Mouse (Mus musculus) spleen, adult 2 months (tissue): ENCODE measurements around the gene Arhgap1. TPM values are rescaled to one million over a fixed set of nuclear protein-coding genes. Genes with fewer than 3 reads are reported as not detected.

Experiments
- DNase-seq, 2 experiments: peaks; one replicate each; pipeline versions ENCODE4 v3.0.0 to v3.0.0-alpha.2; 2012 to 2021; ENCODE audit warnings: low spot score in 2 of 2, low read depth in 1 of 2
- H3K27ac ChIP-seq: fragments of 200-500 bp; 2 replicates; pipeline ENCODE4 v1.5.1; 2012; ENCODE audit warnings: low read length, inconsistent platforms; ENCODE audit not compliant: insufficient read depth
- H3K27me3 ChIP-seq: fragments of 200-500 bp; 2 replicates; pipeline ENCODE4 v1.6.1; 2012; ENCODE audit warnings: mild to moderate bottlenecking, moderate library complexity, low read length, inconsistent platforms; ENCODE audit not compliant: control insufficient read depth, insufficient read depth
- H3K36me3 ChIP-seq: fragments of 200-500 bp; 2 replicates; pipeline ENCODE4 v1.6.1; 2012; ENCODE audit warnings: mild to moderate bottlenecking, low read length, inconsistent platforms; ENCODE audit not compliant: control insufficient read depth, insufficient read depth
- H3K4me1 ChIP-seq: fragments of 200-500 bp; 2 replicates; pipeline ENCODE4 v1.6.1; 2011; ENCODE audit warnings: inconsistent platforms; ENCODE audit not compliant: control insufficient read depth, insufficient read depth, insufficient read length
- H3K4me3 ChIP-seq: fragments of 200-500 bp; 2 replicates; pipeline ENCODE4 v1.5.1; 2011; ENCODE audit warnings: mild to moderate bottlenecking, inconsistent platforms; ENCODE audit not compliant: insufficient read depth, insufficient read length; ENCODE audit errors: extremely low read depth
- CTCF ChIP-seq: fragments of 200-500 bp; IDR thresholded peaks from 2 replicates; pipeline ENCODE4 v1.5.1; 2011; ENCODE audit warnings: mild to moderate bottlenecking, inconsistent platforms; ENCODE audit not compliant: insufficient read depth, insufficient read length, insufficient replicate concordance; ENCODE audit errors: extremely low read depth
- POLR2A ChIP-seq: fragments of 200-500 bp; IDR thresholded peaks from 2 replicates; pipeline ENCODE4 v1.6.1; 2011; ENCODE audit warnings: low read depth, low read length, inconsistent platforms
- WGBS: fragments of 180-500 bp; shearing (Covaris S2); methylation state at CpG from one replicate; pipeline ENCODE4 v1.1.7; 2018; 5-methylcytosine and 5-hydroxymethylcytosine counted together
- polyA plus RNA-seq: library from polyadenylated mRNA; depleted of rRNA; stranded (reverse); fragments of >200 nt; gene quantifications from 2 replicates; pipeline ENCODE4 v1.2.3, GENCODE M21; 2012

Arhgap1 gene
- polyA plus RNA-seq, 1 experiment = 66.7 TPM

DNA sequence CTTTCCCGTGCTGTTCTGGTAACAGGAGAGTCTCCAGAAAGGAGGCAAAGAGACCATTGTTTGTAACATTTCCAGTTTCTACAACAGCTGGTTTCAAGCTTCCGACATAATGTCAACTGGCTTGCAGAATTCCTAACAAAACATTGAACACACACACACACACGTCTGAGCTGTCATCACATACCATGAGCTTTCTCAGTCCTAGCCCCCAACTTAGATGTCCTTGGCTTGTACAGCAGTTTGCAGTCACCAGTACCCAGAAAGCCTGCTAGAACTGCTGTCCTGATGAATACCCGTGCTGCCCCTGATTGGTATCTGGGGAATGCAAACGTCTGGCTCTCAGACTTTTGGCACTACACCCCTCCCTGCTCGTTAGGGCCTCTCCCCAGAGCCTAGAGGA, 6.2 kb downstream of the Arhgap1 start:
- DNase-seq = no peak
- no peak overlapping the region for H3K27ac ChIP-seq
- no peaks in the 10 kb centered on the region for H3K27me3 ChIP-seq
- TF ChIP-seq POLR2A = no peak
- no peak for TF ChIP-seq CTCF
- peaks cover 36% of the 10 kb centered on the region for H3K36me3 ChIP-seq
- H3K4me3 ChIP-seq = no peak overlapping the region
- WGBS = 85% methylated on average over 6 of the region's 6 CpGs
- peaks cover 2% of the 10 kb centered on the region; the same call in 1 of the 2 replicates for H3K4me1 ChIP-seq

GRCm38 (mm10) chr2:91656774-91657173, 7.1 kb downstream of the Arhgap1 start:
- WGBS = 88% methylated on average over 8 of the region's 8 CpGs
- H3K36me3 ChIP-seq = peaks cover 42% of the 10 kb centered on the region
- no peak overlapping the region for H3K4me3 ChIP-seq
- TF ChIP-seq CTCF (no peak), POLR2A (no peak)
- no peak overlapping the region for H3K27ac ChIP-seq
- H3K27me3 ChIP-seq = no peaks in the 10 kb centered on the region
- no peak for DNase-seq
- H3K4me1 ChIP-seq = no peaks in the 10 kb centered on the region

DNA sequence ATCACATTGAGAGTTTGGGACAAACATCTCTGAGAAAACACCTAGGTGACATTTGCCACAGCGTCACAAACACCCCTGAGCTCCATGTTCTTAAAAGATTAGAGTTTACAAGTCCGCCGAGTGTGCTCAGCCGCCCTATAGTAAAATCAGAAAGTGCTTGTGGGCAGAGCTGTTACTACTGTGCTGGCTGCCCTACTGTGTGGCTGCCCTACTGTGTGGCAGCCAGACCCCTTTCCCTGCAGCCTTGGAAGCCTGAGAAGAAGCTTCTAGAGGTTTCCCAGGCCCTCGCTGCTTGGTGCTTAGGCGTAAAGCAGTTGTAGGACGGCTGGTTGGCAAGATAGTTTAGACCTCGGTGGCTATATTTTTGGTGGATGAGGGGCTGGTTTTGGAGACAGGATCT, 10.0 kb downstream of the Arhgap1 start:
- Histone ChIP-seq H3K27me3 (no peaks in the 10 kb centered on the region), H3K4me3 (no peak overlapping the region), H3K27ac (no peak overlapping the region), H3K4me1 (no peaks in the 10 kb centered on the region), H3K36me3 (peaks cover 54% of the 10 kb centered on the region)
- 96% methylated on average over 8 of the region's 8 CpGs for WGBS
- TF ChIP-seq POLR2A (no peak), CTCF (no peak)
- no peak for DNase-seq

GRCm38 (mm10) chr2:91660981-91661380, 11.3 kb downstream of the Arhgap1 start:
- peaks cover 49% of the 10 kb centered on the region for H3K36me3 ChIP-seq
- TF ChIP-seq CTCF = no peak
- TF ChIP-seq POLR2A = no peak
- no peak for DNase-seq
- H3K27me3 ChIP-seq = no peaks in the 10 kb centered on the region
- no peak overlapping the region for H3K4me3 ChIP-seq
- 92% methylated on average over 6 of the region's 6 CpGs for WGBS
- no peak overlapping the region for H3K27ac ChIP-seq
- no peaks in the 10 kb centered on the region for H3K4me1 ChIP-seq

DNA sequence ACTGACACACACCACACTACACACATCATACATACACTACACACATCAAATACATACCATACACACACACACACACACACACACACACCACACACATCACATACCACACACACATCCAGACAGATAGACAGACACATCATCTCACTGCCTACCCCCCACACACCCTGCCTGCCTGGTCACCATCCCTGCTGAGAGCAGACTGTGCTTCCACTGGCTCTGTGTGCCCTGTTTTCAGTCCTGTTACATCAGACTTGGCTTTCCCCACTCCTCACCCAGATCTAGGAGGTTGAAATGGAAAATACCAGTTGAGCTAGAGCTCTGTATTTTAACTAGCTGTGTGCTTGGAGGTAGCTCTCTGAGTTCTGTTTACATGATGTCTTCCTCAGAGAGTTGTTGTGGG, 15.1 kb downstream of the Arhgap1 start:
- H3K27ac ChIP-seq = no peak overlapping the region
- H3K4me1 ChIP-seq = no peaks in the 10 kb centered on the region
- H3K4me3 ChIP-seq = no peak overlapping the region
- TF ChIP-seq CTCF = no peak
- TF ChIP-seq POLR2A = no peak
- no peaks in the 10 kb centered on the region for H3K27me3 ChIP-seq
- DNase-seq = no peak
- H3K36me3 ChIP-seq = peaks cover 55% of the 10 kb centered on the region

DNA sequence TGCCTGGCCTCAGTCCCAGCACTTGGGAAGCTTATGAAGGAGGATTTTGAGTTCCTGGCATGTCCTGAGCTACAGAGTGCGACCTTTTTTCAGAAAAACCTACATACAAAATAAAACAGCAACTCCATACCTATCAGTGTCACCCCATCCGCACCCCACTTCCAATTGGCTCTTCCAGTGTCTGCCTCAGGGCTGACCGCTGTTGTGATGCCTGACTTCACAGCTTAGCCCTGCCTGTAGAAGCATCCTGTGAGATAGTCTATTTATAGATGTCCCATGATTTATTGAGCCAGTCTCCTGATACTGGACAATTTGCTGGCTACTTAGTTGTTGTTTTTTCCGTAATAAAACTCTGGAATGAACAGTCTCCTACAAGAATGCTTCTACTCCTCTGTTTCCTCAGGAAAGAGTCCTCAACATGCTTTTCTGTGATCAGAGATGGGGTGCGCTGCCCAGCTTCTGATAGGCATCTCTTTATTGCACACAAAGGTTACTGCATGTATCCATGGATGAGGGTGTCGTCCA, 16.8 kb downstream of the Arhgap1 start:
- Histone ChIP-seq H3K4me3 (no peak overlapping the region), H3K27ac (no peak overlapping the region), H3K36me3 (peaks cover 61% of the 10 kb centered on the region), H3K4me1 (no peaks in the 10 kb centered on the region), H3K27me3 (no peaks in the 10 kb centered on the region)
- 95% methylated on average over 6 of the region's 6 CpGs for whole genome bisulfite sequencing
- no peak for DNase-seq
- TF ChIP-seq POLR2A (no peak), CTCF (no peak)

DNA sequence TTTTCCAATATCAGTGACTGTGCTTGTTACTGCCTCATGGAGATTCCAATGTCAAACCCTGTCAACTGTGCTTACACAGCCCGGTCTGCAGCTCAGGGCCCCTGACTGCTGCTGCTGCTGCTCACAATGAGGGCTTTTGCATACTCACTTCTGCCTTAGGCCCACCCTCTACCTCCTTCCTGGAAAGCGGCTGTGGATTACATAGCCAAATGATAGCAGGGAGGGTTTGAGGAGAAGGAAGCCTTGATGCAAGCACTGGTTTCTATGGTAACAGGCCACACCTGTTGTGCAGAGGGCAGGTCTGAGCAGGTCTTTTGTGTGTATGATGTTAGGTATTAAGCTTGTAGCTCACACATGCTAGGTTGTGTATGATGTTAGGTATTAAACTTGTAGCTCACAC, 18.1 kb downstream of the Arhgap1 start:
- 90% methylated on average over 2 of the region's 2 CpGs for WGBS
- DNase-seq = no peak
- H3K4me1 ChIP-seq = no peaks in the 10 kb centered on the region
- H3K27me3 ChIP-seq = no peaks in the 10 kb centered on the region
- peaks cover 55% of the 10 kb centered on the region for H3K36me3 ChIP-seq
- H3K4me3 ChIP-seq = no peak overlapping the region
- TF ChIP-seq POLR2A (no peak), CTCF (no peak)
- H3K27ac ChIP-seq = no peak overlapping the region
